Mouse (Mus musculus) CH12.LX (cell line): ENCODE data around the gene Ndufs1.
A peak's percentile ranks its signal among the peaks of the same experiment; 100 is the strongest.

Experiments used
- CHD2 ChIP-seq: IDR thresholded peaks from 2 replicates; pipeline ENCODE4 v1.6.1; 2011; ENCODE audit warnings: low read length, improper control_type of control experiment
- CTCF ChIP-seq, 2 experiments: IDR thresholded peaks in 1 of 2; conservative IDR thresholded peaks in 1 of 2; 2 replicates each; pipeline ENCODE4 v1.5.1; 2011 to 2012; ENCODE audit warnings: low read depth in 2 of 2, low read length in 2 of 2, improper control_type of control experiment in 1 of 2, inconsistent platforms in 1 of 2, mild to moderate bottlenecking in 1 of 2, moderate library complexity in 1 of 2
- E2F4 ChIP-seq: IDR thresholded peaks from 2 replicates; pipeline ENCODE4 v1.6.1; 2011; ENCODE audit warnings: low read depth, low read length, improper control_type of control experiment; ENCODE audit not compliant: insufficient replicate concordance
- ELF1 ChIP-seq: IDR thresholded peaks from 2 replicates; pipeline ENCODE4 v1.6.1; 2014; ENCODE audit warnings: low read depth, mild to moderate bottlenecking, inconsistent platforms, low read length, improper control_type of control experiment
- EP300 ChIP-seq: IDR thresholded peaks from 2 replicates; pipeline ENCODE4 v1.6.1; 2011; ENCODE audit warnings: low read length, improper control_type of control experiment
- MXI1 ChIP-seq: IDR thresholded peaks from 2 replicates; pipeline ENCODE4 v1.6.1; 2011; ENCODE audit warnings: mild to moderate bottlenecking, low read depth, low read length, improper control_type of control experiment
- NRF1 ChIP-seq: IDR thresholded peaks from 2 replicates; pipeline ENCODE4 v1.6.1; 2014; ENCODE audit warnings: low read depth, mild to moderate bottlenecking, inconsistent platforms, low read length, improper control_type of control experiment, moderate library complexity
- POLR2A ChIP-seq: IDR thresholded peaks from 2 replicates; pipeline ENCODE4 v1.6.1; 2011; ENCODE audit warnings: low read depth, mild to moderate bottlenecking, improper control_type of control experiment, low read length
- POLR2AphosphoS2 ChIP-seq: IDR thresholded peaks from 2 replicates; pipeline ENCODE4 v1.6.1; 2011; ENCODE audit warnings: low read depth, low read length, improper control_type of control experiment
- RCOR1 ChIP-seq: conservative IDR thresholded peaks from 2 replicates; pipeline ENCODE4 v1.6.1; 2012; ENCODE audit warnings: low read depth, mild to moderate bottlenecking, inconsistent platforms, low read length, improper control_type of control experiment
- USF1 ChIP-seq: IDR thresholded peaks from 2 replicates; pipeline ENCODE4 v1.6.1; 2014; ENCODE audit warnings: low read depth, mild to moderate bottlenecking, inconsistent platforms, low read length, improper control_type of control experiment
- ZC3H11A ChIP-seq: IDR thresholded peaks from 2 replicates; pipeline ENCODE4 v1.6.1; 2012; ENCODE audit warnings: low read depth, mild to moderate bottlenecking, inconsistent platforms, low read length, improper control_type of control experiment
- ZMIZ1 ChIP-seq: IDR thresholded peaks from 2 replicates; pipeline ENCODE4 v1.6.1; 2012; ENCODE audit warnings: low read depth, mild to moderate bottlenecking, inconsistent platforms, low read length, improper control_type of control experiment

GRCm38 (mm10) chr1:63180122-63180521, 3.5 kb upstream of the Ndufs1 start:
- TF ChIP-seq POLR2AphosphoS2 = no peak; the same call in 1 of the 2 replicates
- TF ChIP-seq ELF1 = no peak
- TF ChIP-seq CTCF (conservative IDR thresholded peaks at IDR 0.05 in 1 of 2, IDR thresholded peaks at IDR 0.05 in 1 of 2; ENCODE audit: low read depth in 2 of 2, low read length in 2 of 2) = no peak
- TF ChIP-seq USF1 = no peak
- no peak for TF ChIP-seq CHD2
- no peak for TF ChIP-seq ZC3H11A
- TF ChIP-seq POLR2A = peak; percentile 38; the same call in 1 of the 2 replicates
- TF ChIP-seq MXI1 = no peak
- TF ChIP-seq E2F4 = no peak
- TF ChIP-seq ZMIZ1 = no peak; the same call in 1 of the 2 replicates
- no peak for TF ChIP-seq NRF1
- no peak for TF ChIP-seq EP300
- TF ChIP-seq RCOR1 = no peak
